Mouse (Mus musculus) lung, adult 18-20 months (tissue): ENCODE data around the gene Nol3.

Experiments
- DNase-seq, 2 experiments: peaks; one replicate each; pipeline ENCODE4 v3.0.0; 2022; ENCODE audit warnings: mixed read lengths in 2 of 2

Nol3 gene

GRCm38 (mm10) chr8:105264024-105264982 is 11.6 kb upstream of the Nol3 start, which contains the start of the genes Tradd and Fbxl8:
TSS of gene Tradd (minus strand) at chr8:105264609.
TSS of gene Fbxl8 (plus strand) at chr8:105264648.
- peak; percentile 81 to 84 for DNase-seq

GRCm38 (mm10) chr8:105265128-105265527 is 10.8 kb upstream of the Nol3 start:
- peak; percentile 50 to 68 for DNase-seq

- no peak for DNase-seq
Observed at GRCm38 (mm10) chr8:105266775-105267174, 9.2 kb upstream of the Nol3 start.

GRCm38 (mm10) chr8:105268342-105269074 is 7.4 kb upstream of the Nol3 start:
- peak in 1 of 2 experiments; percentile 35 for DNase-seq

GRCm38 (mm10) chr8:105269075-105269458 is 6.9 kb upstream of the Nol3 start:
- peak; percentile 75 to 80 for DNase-seq

- DNase-seq = peak; percentile 83 to 86
Observed at GRCm38 (mm10) chr8:105269461-105269947, 6.4 kb upstream of the Nol3 start, which contains the start of gene Hsf4. TSS of gene Hsf4 (plus strand) at chr8:105269801.

GRCm38 (mm10) chr8:105270101-105270915 is 5.6 kb upstream of the Nol3 start:
- DNase-seq = no peak

GRCm38 (mm10) chr8:105270916-105271186 is 5.1 kb upstream of the Nol3 start:
- DNase-seq = no peak

GRCm38 (mm10) chr8:105275387-105275786 is 553 bp upstream of the Nol3 start:
- no peak for DNase-seq

GRCm38 (mm10) chr8:105276292-105277120 is 566 bp downstream of the Nol3 start:
- DNase-seq = peak; percentile 67 to 73

GRCm38 (mm10) chr8:105278911-105279334 is 3.0 kb downstream of the Nol3 start:
- DNase-seq = peak; percentile 89 to 92

GRCm38 (mm10) chr8:105280567-105280966 is 4.6 kb downstream of the Nol3 start:
- DNase-seq = no peak

- DNase-seq = no peak
Observed at GRCm38 (mm10) chr8:105281821-105282220, 5.9 kb downstream of the Nol3 start.

- DNase-seq = no peak
Observed at GRCm38 (mm10) chr8:105282239-105282638, 6.3 kb downstream of the Nol3 start.

- DNase-seq = peak; percentile 65 to 69
Observed at GRCm38 (mm10) chr8:105283074-105283473, 7.1 kb downstream of the Nol3 start.

- no peak for DNase-seq
Observed at GRCm38 (mm10) chr8:105285514-105285913, 9.6 kb downstream of the Nol3 start.

- no peak for DNase-seq
Observed at GRCm38 (mm10) chr8:105286907-105287306, 11.0 kb downstream of the Nol3 start.

- no peak for DNase-seq
Observed at GRCm38 (mm10) chr8:105288231-105288630, 12.3 kb downstream of the Nol3 start.

GRCm38 (mm10) chr8:105288958-105289732 is 13.2 kb downstream of the Nol3 start:
- peak; percentile 92 to 94 for DNase-seq

GRCm38 (mm10) chr8:105289805-105290460 is 14.0 kb downstream of the Nol3 start, which contains the start of gene 4931428F04Rik:
TSS of gene 4931428F04Rik (minus strand) at chr8:105289864.
- peak; percentile 37 to 47 for DNase-seq
